Mouse (Mus musculus): ENCODE data around the gene Scn10a. TPM values are rescaled to one million over a fixed set of nuclear protein-coding genes. Genes with fewer than 3 reads are reported as not detected.
A peak's percentile ranks its signal among the peaks of the same experiment; 100 is the strongest.

Gene Scn10a
- polyA plus RNA-seq, 1 experiment from 2014 or later: 6.7 TPM

GRCm38 (mm10) chr9:119632801-119633200 lies 86.3 kb downstream of the Scn10a start:
- H3K4me3 ChIP-seq: no peak overlapping the region
- H3K27me3 ChIP-seq (replicated peaks): no peaks in the 10 kb centered on the region
- no peaks in the 10 kb centered on the region for H3K36me3 ChIP-seq
- no peak overlapping the region for H3K4me2 ChIP-seq (replicated peaks)
- H3K9me3 ChIP-seq: no peaks in the 10 kb centered on the region
- peaks cover 16% of the 10 kb centered on the region for H3K4me1 ChIP-seq
- WGBS: 55% methylated on average over 12 of the region's 12 CpGs
- no peak for ATAC-seq (ENCODE audit: low FRiP score, low read depth)
- H3K9ac ChIP-seq: no peak overlapping the region
- no peak overlapping the region for H3K27ac ChIP-seq

DNA sequence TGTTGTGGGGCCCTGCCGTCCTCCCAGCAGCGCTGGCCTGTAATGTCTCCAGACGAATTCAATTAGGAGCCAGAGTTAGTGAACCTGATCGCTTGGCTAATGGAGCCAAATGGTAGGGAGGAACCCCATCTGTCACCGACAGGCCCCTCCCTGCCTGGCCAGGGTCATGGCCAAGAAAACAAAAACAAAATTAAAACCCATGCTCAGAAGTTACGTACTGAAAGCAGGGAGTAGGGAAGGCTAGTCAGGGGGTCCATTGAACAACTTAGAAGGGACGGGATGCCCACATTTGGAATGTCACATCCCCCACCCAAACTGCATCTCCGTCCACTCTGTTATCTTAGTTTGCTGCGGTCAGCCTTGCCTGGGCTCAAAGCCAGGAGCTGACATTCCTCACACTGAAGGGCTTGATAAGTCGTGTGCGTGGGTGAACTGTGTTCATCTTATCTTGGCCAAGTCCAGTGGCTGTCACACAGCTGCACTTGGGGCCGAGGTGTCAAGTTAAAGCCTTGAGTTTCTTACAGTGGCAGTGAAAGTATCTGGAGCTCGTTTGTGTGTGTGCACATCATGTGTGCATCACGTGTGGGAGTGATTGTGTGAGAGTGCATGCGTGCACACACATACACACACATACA lies 87.1 kb downstream of the Scn10a start:
- 48% methylated on average over 15 of the region's 15 CpGs for WGBS
- Histone ChIP-seq H3K9me3 (no peaks in the 10 kb centered on the region), H3K4me2 (replicated peaks) (0 out of 2 replicates have a peak overlapping the region, but pooled peaks have one; percentile 12), H3K4me3 (no peak overlapping the region), H3K27ac (no peak overlapping the region), H3K9ac (no peak overlapping the region), H3K4me1 (peaks cover 16% of the 10 kb centered on the region), H3K36me3 (no peaks in the 10 kb centered on the region), H3K27me3 (replicated peaks) (no peaks in the 10 kb centered on the region)
- no peak; the same call in 1 of the 2 replicates for ATAC-seq (ENCODE audit: low FRiP score, low read depth)

- 64% methylated on average over 13 of the region's 13 CpGs for WGBS
- Histone ChIP-seq H3K27me3 (replicated peaks) (no peaks in the 10 kb centered on the region), H3K27ac (no peak overlapping the region; the same call in 1 of the 2 replicates), H3K4me1 (peaks cover 16% of the 10 kb centered on the region), H3K4me2 (replicated peaks) (no peak overlapping the region), H3K4me3 (no peak overlapping the region), H3K9me3 (no peaks in the 10 kb centered on the region), H3K9ac (no peak overlapping the region), H3K36me3 (no peaks in the 10 kb centered on the region)
- ATAC-seq (ENCODE audit: low FRiP score, low read depth): peak; percentile 66
Observed at GRCm38 (mm10) chr9:119631393-119631898, 87.7 kb downstream of the Scn10a start.

DNA sequence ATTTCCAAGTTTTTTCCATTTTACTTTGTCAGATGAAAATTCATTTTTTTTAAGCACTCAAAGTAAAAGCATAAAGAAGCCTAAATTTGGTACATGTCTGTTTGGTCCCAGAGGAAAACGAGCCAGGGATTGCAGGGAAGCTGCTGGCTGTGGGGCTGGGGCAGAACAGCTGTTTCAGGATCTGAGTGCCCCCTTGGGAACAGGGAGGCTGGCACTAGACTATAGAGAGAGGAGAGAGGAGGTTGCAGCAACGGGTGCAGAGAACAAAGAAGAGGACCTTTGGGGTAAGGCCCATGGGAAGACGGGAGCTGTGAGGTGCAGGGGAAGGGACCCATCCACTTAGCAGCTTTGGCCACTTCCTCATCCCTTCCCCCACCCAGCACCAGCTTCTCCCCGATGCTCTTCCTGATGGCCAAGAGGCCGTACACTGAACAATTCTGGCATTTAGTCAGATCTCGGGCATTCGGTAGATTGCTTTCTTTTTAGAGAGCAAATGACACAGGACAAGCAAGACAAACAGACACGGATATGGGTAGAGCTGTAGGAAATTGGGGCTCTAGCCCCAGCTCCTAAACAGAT lies 90.3 kb downstream of the Scn10a start:
- no peak for ATAC-seq (ENCODE audit: low FRiP score, low read depth)
- no peak overlapping the region for H3K4me2 ChIP-seq (replicated peaks)
- no peaks in the 10 kb centered on the region for H3K36me3 ChIP-seq
- H3K4me1 ChIP-seq: peaks cover 16% of the 10 kb centered on the region
- H3K9me3 ChIP-seq: no peaks in the 10 kb centered on the region
- no peak overlapping the region for H3K9ac ChIP-seq
- no peak overlapping the region for H3K27ac ChIP-seq
- no peak overlapping the region for H3K4me3 ChIP-seq
- no peaks in the 10 kb centered on the region for H3K27me3 ChIP-seq (replicated peaks)
- 68% methylated on average over 8 of the region's 8 CpGs for WGBS

GRCm38 (mm10) chr9:119627227-119627626 lies 91.9 kb downstream of the Scn10a start:
- Histone ChIP-seq H3K4me3 (no peak overlapping the region), H3K9ac (no peak overlapping the region), H3K27ac (no peak overlapping the region), H3K27me3 (replicated peaks) (no peaks in the 10 kb centered on the region), H3K4me2 (replicated peaks) (no peak overlapping the region), H3K36me3 (no peaks in the 10 kb centered on the region), H3K9me3 (no peaks in the 10 kb centered on the region), H3K4me1 (peaks cover 12% of the 10 kb centered on the region)
- WGBS: 86% methylated on average over 6 of the region's 6 CpGs
- no peak for ATAC-seq (ENCODE audit: low FRiP score, low read depth)

DNA sequence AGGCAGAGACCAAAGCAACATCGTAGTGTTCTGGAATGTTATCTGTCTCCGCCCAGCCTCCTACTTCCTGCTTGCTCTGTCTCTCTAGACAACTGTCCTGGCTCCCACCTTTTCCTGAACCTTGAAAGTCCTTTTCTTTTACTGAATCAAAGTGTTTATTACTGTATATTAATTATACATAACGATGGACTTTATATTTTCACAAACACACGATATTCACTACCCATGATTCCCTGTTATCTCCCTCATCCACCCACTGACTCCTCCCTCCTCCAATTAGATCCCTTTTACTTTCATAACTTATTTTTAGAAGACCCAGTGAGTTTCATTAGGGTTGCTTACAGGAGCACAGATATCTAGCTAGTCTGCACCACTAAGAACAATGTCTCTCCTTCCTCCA lies 95.0 kb downstream of the Scn10a start:
- Histone ChIP-seq H3K9me3 (no peaks in the 10 kb centered on the region), H3K27me3 (replicated peaks) (no peaks in the 10 kb centered on the region)
- 89% methylated on average over 4 of the region's 4 CpGs for WGBS

DNA sequence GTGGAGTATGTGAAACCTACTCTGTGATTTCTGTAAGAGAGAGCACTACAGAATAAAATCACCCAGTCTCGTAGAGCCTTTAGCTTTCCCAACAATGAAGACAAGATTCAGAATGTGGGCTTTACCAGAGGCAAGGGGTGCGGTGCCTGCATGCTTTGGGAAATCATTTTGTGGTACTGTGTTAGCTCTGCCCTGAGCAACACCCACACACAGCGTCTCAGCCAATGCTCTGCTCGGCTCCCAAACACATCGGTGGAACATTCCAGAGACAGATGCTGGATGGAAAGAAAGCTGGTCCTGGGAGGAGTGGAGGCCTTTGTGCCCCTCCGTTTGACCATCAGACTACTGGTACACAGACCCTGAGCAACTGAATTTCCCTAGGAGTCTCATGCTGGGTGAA lies 104.3 kb downstream of the Scn10a start:
- H3K36me3 ChIP-seq: no peaks in the 10 kb centered on the region
- no peak overlapping the region for H3K9ac ChIP-seq
- H3K9me3 ChIP-seq: no peaks in the 10 kb centered on the region
- H3K4me3 ChIP-seq: no peak overlapping the region
- WGBS: 83% methylated on average over 6 of the region's 6 CpGs
- no peak for ATAC-seq (ENCODE audit: low FRiP score, low read depth)
- H3K27me3 ChIP-seq (replicated peaks): no peaks in the 10 kb centered on the region
- no peak overlapping the region for H3K27ac ChIP-seq
- no peaks in the 10 kb centered on the region for H3K4me1 ChIP-seq
- no peak overlapping the region for H3K4me2 ChIP-seq (replicated peaks)

More for the DNA sequence above, 95.0 kb downstream of the Scn10a start:
- no peak overlapping the region for H3K4me2 ChIP-seq (replicated peaks)
- no peaks in the 10 kb centered on the region for H3K36me3 ChIP-seq
- ATAC-seq (ENCODE audit: low FRiP score, low read depth): no peak
- H3K27ac ChIP-seq: no peak overlapping the region
- H3K9ac ChIP-seq: no peak overlapping the region
- H3K4me3 ChIP-seq: no peak overlapping the region
- no peaks in the 10 kb centered on the region for H3K4me1 ChIP-seq

- Histone ChIP-seq H3K4me1 (no peaks in the 10 kb centered on the region), H3K4me3 (no peak overlapping the region), H3K27me3 (replicated peaks) (no peaks in the 10 kb centered on the region), H3K27ac (no peak overlapping the region), H3K36me3 (no peaks in the 10 kb centered on the region), H3K4me2 (replicated peaks) (no peak overlapping the region), H3K9me3 (no peaks in the 10 kb centered on the region), H3K9ac (no peak overlapping the region)
- no peak for ATAC-seq (ENCODE audit: low FRiP score, low read depth)
- WGBS: 89% methylated on average over 7 of the region's 7 CpGs
Observed at GRCm38 (mm10) chr9:119610563-119611166, 108.5 kb downstream of the Scn10a start.

DNA sequence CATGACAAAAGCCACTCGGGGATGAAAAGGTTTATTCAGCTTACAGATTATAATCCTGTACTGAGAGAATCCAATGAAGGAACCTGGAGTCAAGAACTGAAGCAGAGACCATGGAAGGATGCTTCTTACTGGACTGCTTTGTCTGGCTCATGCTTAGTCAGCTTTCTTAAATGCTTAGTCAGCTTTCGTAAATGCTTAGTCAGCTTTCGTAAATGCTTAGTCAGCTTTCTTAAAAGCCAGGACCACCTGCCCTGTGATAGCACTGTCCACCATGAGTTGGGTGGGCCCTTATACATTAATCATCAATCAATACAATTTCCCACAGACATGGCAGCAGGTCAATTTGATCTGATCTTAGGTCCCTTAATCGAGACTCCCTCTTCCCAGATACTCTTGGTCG lies 112.2 kb downstream of the Scn10a start:
- H3K36me3 ChIP-seq: no peaks in the 10 kb centered on the region
- WGBS: 92% methylated on average over 5 of the region's 5 CpGs
- ATAC-seq (ENCODE audit: low FRiP score, low read depth): no peak

DNA sequence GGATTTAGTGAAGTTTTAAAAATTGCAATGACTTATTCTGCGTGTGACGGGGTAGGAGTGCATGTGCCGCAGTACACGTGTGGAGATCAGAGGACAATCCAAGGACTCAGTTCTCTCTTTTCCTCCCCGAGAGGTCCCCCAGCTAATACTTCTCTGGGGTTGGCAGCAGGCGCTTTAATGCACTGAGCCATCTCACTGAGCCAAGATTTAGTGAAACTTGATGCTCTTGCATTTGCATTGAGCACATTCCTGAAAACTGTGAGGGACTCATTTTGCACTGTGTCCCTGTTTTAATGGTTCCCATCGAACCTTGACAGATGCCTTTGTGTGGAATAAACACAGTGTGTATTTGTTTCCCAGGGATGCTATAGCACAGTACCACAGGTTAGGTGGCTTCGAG lies 114.5 kb downstream of the Scn10a start:
- H3K27ac ChIP-seq: no peak overlapping the region
- H3K9me3 ChIP-seq: peaks cover 4% of the 10 kb centered on the region; the same call in 1 of the 2 replicates
- ATAC-seq (ENCODE audit: low FRiP score, low read depth): no peak
- 79% methylated on average over 8 of the region's 8 CpGs for WGBS
- H3K9ac ChIP-seq: no peak overlapping the region
- H3K4me2 ChIP-seq (replicated peaks): no peak overlapping the region
- no peaks in the 10 kb centered on the region for H3K27me3 ChIP-seq (replicated peaks)
- H3K4me1 ChIP-seq: no peaks in the 10 kb centered on the region
- no peaks in the 10 kb centered on the region for H3K36me3 ChIP-seq
- H3K4me3 ChIP-seq: no peak overlapping the region

More for the DNA sequence above, 112.2 kb downstream of the Scn10a start:
- H3K9ac ChIP-seq: no peak overlapping the region
- no peaks in the 10 kb centered on the region for H3K4me1 ChIP-seq
- H3K27ac ChIP-seq: no peak overlapping the region
- no peak overlapping the region for H3K4me2 ChIP-seq (replicated peaks)
- H3K4me3 ChIP-seq: no peak overlapping the region
- no peaks in the 10 kb centered on the region for H3K27me3 ChIP-seq (replicated peaks)
- H3K9me3 ChIP-seq: no peaks in the 10 kb centered on the region

DNA sequence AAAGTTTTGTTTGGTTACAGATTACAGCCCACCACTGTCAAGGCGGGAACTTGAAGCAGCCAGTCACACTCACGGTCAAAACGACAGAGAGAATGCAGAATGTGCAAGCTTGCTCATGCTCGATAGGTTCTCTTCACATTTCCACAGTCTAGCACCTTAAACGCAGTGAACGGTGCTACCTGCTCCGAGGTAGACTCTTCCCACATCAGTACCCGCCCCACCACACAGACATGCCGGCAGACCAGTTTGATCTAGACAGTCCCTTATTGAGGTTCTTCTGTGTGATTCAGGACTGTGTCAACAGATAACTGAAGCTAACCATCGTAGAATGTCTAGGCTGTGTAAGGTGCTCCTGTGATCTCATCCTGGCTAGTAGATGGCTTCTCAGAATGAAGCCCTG lies 120.6 kb downstream of the Scn10a start:
- no peaks in the 10 kb centered on the region for H3K36me3 ChIP-seq
- no peaks in the 10 kb centered on the region for H3K27me3 ChIP-seq (replicated peaks)
- ATAC-seq (ENCODE audit: low FRiP score, low read depth): no peak
- no peak overlapping the region for H3K4me3 ChIP-seq
- H3K4me1 ChIP-seq: no peaks in the 10 kb centered on the region
- peaks cover 4% of the 10 kb centered on the region; the same call in 1 of the 2 replicates for H3K9me3 ChIP-seq
- H3K27ac ChIP-seq: no peak overlapping the region
- 92% methylated on average over 10 of the region's 10 CpGs for WGBS
- no peak overlapping the region for H3K9ac ChIP-seq
- no peak overlapping the region for H3K4me2 ChIP-seq (replicated peaks)

DNA sequence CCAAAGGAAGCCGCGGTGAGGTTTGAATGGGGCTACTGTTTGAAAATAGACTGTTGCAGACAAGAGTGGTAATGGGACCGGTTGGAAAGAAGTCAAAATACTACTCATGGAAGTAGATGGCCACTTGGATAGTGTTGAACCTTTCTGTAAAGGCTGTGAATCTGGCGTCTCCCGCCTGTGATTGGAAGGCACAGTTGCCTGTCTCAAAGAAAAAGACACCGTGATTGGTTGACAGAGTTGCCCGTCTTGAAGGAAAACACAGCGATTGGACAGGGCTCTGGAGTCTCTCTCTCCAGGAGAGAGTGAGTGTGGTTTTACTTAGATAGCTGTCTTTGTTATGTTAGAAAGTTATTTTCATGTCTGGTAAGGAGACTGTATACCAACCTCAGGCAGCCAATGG lies 121.8 kb downstream of the Scn10a start:
- Histone ChIP-seq H3K27ac (no peak overlapping the region), H3K36me3 (no peaks in the 10 kb centered on the region), H3K9ac (no peak overlapping the region), H3K27me3 (replicated peaks) (no peaks in the 10 kb centered on the region), H3K4me1 (no peaks in the 10 kb centered on the region), H3K9me3 (peaks cover 4% of the 10 kb centered on the region; the same call in 1 of the 2 replicates), H3K4me2 (replicated peaks) (no peak overlapping the region), H3K4me3 (no peak overlapping the region)
- ATAC-seq (ENCODE audit: low FRiP score, low read depth): no peak
- WGBS: 79% methylated on average over 8 of the region's 8 CpGs

All from neural tube, embryonic 12.5 days (tissue).